Mouse (Mus musculus) lung, adult 2 months (tissue): Measurements from ENCODE around the gene C1qtnf9.

Experiments
- CTCF ChIP-seq: fragments of 200-500 bp; IDR thresholded peaks from 2 replicates; pipeline ENCODE4 v1.5.1; 2011; ENCODE audit warnings: mild to moderate bottlenecking, low read length, control low read depth; ENCODE audit not compliant: insufficient read depth
- POLR2A ChIP-seq: fragments of 200-500 bp; IDR thresholded peaks from 2 replicates; pipeline ENCODE4 v1.6.1; 2011; ENCODE audit warnings: low read depth, mild to moderate bottlenecking, control low read depth, low read length, borderline replicate concordance; ENCODE audit errors: extremely low read depth

DNA sequence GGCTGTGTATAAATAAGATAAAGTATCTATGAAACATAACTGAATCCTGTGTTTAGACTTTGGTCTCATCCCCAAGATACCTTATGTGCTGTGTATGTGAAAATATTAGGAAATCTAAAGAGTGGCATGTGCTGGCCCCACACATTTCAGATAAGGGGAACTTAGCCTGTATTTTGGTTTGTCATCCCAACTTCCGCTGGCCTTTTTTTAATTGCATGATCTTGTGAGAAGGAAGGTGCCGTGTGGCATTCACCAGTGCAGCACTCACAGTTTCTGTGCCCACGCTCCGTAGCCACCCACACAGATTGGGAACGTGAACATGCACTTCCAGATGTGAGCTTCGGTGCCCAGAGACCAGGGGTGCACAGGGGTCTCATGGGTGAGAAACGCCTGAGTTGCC is 10.2 kb upstream of the C1qtnf9 start:
- TF ChIP-seq CTCF: no peak
- TF ChIP-seq POLR2A: no peak
